Mouse (Mus musculus) liver, embryonic 15.5 days (tissue): ENCODE results near the gene Zfp511. TPM values are rescaled to one million over a fixed set of nuclear protein-coding genes. Genes with fewer than 3 reads are reported as not detected.

Experiments used
- ATAC-seq: fragments of 200-750 bp; cut with Nextera tagmentation; 2 replicates; pipeline ENCODE4 v1.8.0; 2017; ENCODE audit warnings: moderate number of reproducible peaks, mild to moderate bottlenecking, moderate library complexity; ENCODE audit not compliant: insufficient read depth
- H3K27ac ChIP-seq: fragments of 300-500 bp; sonication (generic); replicated peaks from 2 replicates; pipeline ENCODE4 v1.5.1; 2015; ENCODE audit warnings: mild to moderate bottlenecking, inconsistent platforms
- H3K27me3 ChIP-seq: fragments of 300-500 bp; sonication (generic); 2 replicates; pipeline ENCODE4 v1.6.1; 2015; ENCODE audit warnings: mild to moderate bottlenecking, inconsistent platforms
- H3K36me3 ChIP-seq: fragments of 300-500 bp; sonication (generic); replicated peaks from 2 replicates; pipeline ENCODE4 v1.6.1; 2015; ENCODE audit warnings: moderate library complexity, mild to moderate bottlenecking, inconsistent platforms
- H3K4me1 ChIP-seq: fragments of 300-500 bp; sonication (generic); replicated peaks from 2 replicates; pipeline ENCODE4 v1.6.1; 2015; ENCODE audit warnings: inconsistent platforms
- H3K4me2 ChIP-seq: fragments of 300-500 bp; sonication (generic); 2 replicates; pipeline ENCODE4 v1.6.1; 2015; ENCODE audit warnings: moderate library complexity, mild to moderate bottlenecking, inconsistent platforms
- H3K4me3 ChIP-seq: fragments of 300-500 bp; sonication (generic); replicated peaks from 2 replicates; pipeline ENCODE4 v1.5.1; 2015; ENCODE audit warnings: mild to moderate bottlenecking, inconsistent platforms
- H3K9ac ChIP-seq: fragments of 300-500 bp; sonication (generic); 2 replicates; pipeline ENCODE4 v1.6.1; 2015; ENCODE audit warnings: moderate library complexity, mild to moderate bottlenecking, inconsistent platforms
- H3K9me3 ChIP-seq: fragments of 300-500 bp; sonication (generic); replicated peaks from 2 replicates; pipeline ENCODE4 v1.6.1; 2016; ENCODE audit warnings: inconsistent platforms
- WGBS: fragments of 180-500 bp; shearing (Covaris S2); methylation state at CpG from one replicate; pipeline ENCODE4 v1.1.7; 2015; ENCODE audit warnings: mixed read lengths; ENCODE audit not compliant: insufficient replicate concordance; 5-methylcytosine and 5-hydroxymethylcytosine counted together
- microRNA-seq: library from miRNA; unstranded; fragments of <30 nt; microRNA quantifications from one replicate; pipeline ENCODE4, GENCODE M21; 2016
- polyA plus RNA-seq: library from polyadenylated mRNA; unstranded; fragments of >200 nt; fragmentation: Nextera tagmentation; extraction: Ambion mirVana; gene quantifications from 2 replicates; pipeline ENCODE4 v1.2.1, GENCODE M21; 2015

Zfp511 gene
- polyA plus RNA-seq, 1 experiment from 2014 or later: 17.4 TPM

GRCm38 (mm10) chr7:140067397-140067796, 31.2 kb downstream of the Zfp511 start:
- Histone ChIP-seq H3K27me3 (peaks cover 54% of the 10 kb centered on the region), H3K4me1 (no peaks in the 10 kb centered on the region), H3K4me2 (no peak overlapping the region), H3K9ac (no peak overlapping the region), H3K27ac (no peak overlapping the region), H3K9me3 (no peaks in the 10 kb centered on the region), H3K4me3 (no peak overlapping the region), H3K36me3 (no peaks in the 10 kb centered on the region)
- ATAC-seq: no peak
- 38% methylated on average over 6 of the region's 6 CpGs for WGBS

GRCm38 (mm10) chr7:140070042-140070711, 34.0 kb downstream of the Zfp511 start:
- H3K27me3 ChIP-seq: peaks cover 32% of the 10 kb centered on the region
- no peaks in the 10 kb centered on the region for H3K36me3 ChIP-seq
- WGBS: 27% methylated on average over 39 of the region's 39 CpGs
- H3K27ac ChIP-seq: no peak overlapping the region
- peak overlapping the region; percentile 29 for H3K4me3 ChIP-seq
- H3K4me1 ChIP-seq: no peaks in the 10 kb centered on the region
- peak overlapping the region; percentile 50 for H3K4me2 ChIP-seq
- no peak overlapping the region for H3K9ac ChIP-seq
- no peaks in the 10 kb centered on the region for H3K9me3 ChIP-seq
- no peak for ATAC-seq

- ATAC-seq: no peak
- Histone ChIP-seq H3K4me2 (no peak overlapping the region), H3K36me3 (no peaks in the 10 kb centered on the region), H3K9me3 (no peaks in the 10 kb centered on the region), H3K27ac (no peak overlapping the region), H3K4me1 (no peaks in the 10 kb centered on the region), H3K4me3 (no peak overlapping the region), H3K27me3 (peaks cover 43% of the 10 kb centered on the region), H3K9ac (no peak overlapping the region)
- WGBS: 50% methylated on average over 6 of the region's 6 CpGs
Measured at GRCm38 (mm10) chr7:140077698-140078097, 41.5 kb downstream of the Zfp511 start.

GRCm38 (mm10) chr7:140078711-140079110, 42.5 kb downstream of the Zfp511 start:
- no peaks in the 10 kb centered on the region for H3K36me3 ChIP-seq
- no peak overlapping the region for H3K27ac ChIP-seq
- ATAC-seq: no peak
- H3K27me3 ChIP-seq: peaks cover 46% of the 10 kb centered on the region
- H3K4me3 ChIP-seq: no peak overlapping the region
- 5% methylated on average over 5 of the region's 5 CpGs for WGBS
- no peaks in the 10 kb centered on the region for H3K4me1 ChIP-seq
- H3K9ac ChIP-seq: no peak overlapping the region
- H3K4me2 ChIP-seq: no peak overlapping the region
- no peaks in the 10 kb centered on the region for H3K9me3 ChIP-seq

- no peak overlapping the region for H3K4me2 ChIP-seq
- H3K27ac ChIP-seq: no peak overlapping the region
- no peaks in the 10 kb centered on the region for H3K36me3 ChIP-seq
- H3K27me3 ChIP-seq: peaks cover 48% of the 10 kb centered on the region
- H3K9ac ChIP-seq: no peak overlapping the region
- 6% methylated on average over 24 of the region's 24 CpGs for WGBS
- no peaks in the 10 kb centered on the region for H3K9me3 ChIP-seq
- no peak for ATAC-seq
- no peaks in the 10 kb centered on the region for H3K4me1 ChIP-seq
- no peak overlapping the region for H3K4me3 ChIP-seq
Measured at GRCm38 (mm10) chr7:140080503-140081156, 44.4 kb downstream of the Zfp511 start.

GRCm38 (mm10) chr7:140081408-140082241, 45.4 kb downstream of the Zfp511 start:
- no peaks in the 10 kb centered on the region for H3K4me1 ChIP-seq
- no peaks in the 10 kb centered on the region for H3K36me3 ChIP-seq
- no peak overlapping the region for H3K4me3 ChIP-seq
- 21% methylated on average over 20 of the region's 20 CpGs for WGBS
- H3K9me3 ChIP-seq: no peaks in the 10 kb centered on the region
- H3K4me2 ChIP-seq: no peak overlapping the region
- no peak overlapping the region for H3K9ac ChIP-seq
- no peak for ATAC-seq
- no peak overlapping the region for H3K27ac ChIP-seq
- H3K27me3 ChIP-seq: peaks cover 48% of the 10 kb centered on the region

GRCm38 (mm10) chr7:140082242-140082678, 46.1 kb downstream of the Zfp511 start, which contains the start of gene Caly:
Caly (minus strand) TSS chr7:140082548.
- H3K27me3 ChIP-seq: peaks cover 48% of the 10 kb centered on the region
- H3K36me3 ChIP-seq: no peaks in the 10 kb centered on the region
- WGBS: 5% methylated on average over 18 of the region's 18 CpGs
- no peak for ATAC-seq
- H3K4me2 ChIP-seq: no peak within 1 kb of the TSS
- no peak within 1 kb of the TSS for H3K27ac ChIP-seq
- H3K4me3 ChIP-seq: no peak within 1 kb of the TSS
- no peak within 1 kb of the TSS for H3K9ac ChIP-seq
- no peaks in the 10 kb centered on the region for H3K4me1 ChIP-seq
- H3K9me3 ChIP-seq: no peaks in the 10 kb centered on the region

Small RNA genes within 50 kb of the gene (microRNA-seq; reads per million reads assigned to microRNA genes)
- not detected for gene Mir7062

Other genes starting within 250 kb of the Zfp511 start
- gene Adgra1, start 202.2 kb upstream of the Zfp511 start, polyA plus RNA-seq: not detected in 2 replicates
- gene Kndc1, start 141.7 kb upstream of the Zfp511 start, polyA plus RNA-seq: not detected in 2 replicates
- not detected in 2 replicates for gene Utf1, start 92.6 kb upstream of the Zfp511 start, polyA plus RNA-seq
- not detected in 2 replicates for gene 6430531B16Rik, start 57.6 kb upstream of the Zfp511 start, polyA plus RNA-seq
- gene Adam8, start 43.8 kb upstream of the Zfp511 start, polyA plus RNA-seq: 1.1 and 1.3 TPM in 2 replicates
- gene Tubgcp2, start 278 bp downstream of the Zfp511 start, polyA plus RNA-seq: 21.4 and 23.2 TPM in 2 replicates
- not detected in 2 replicates for gene Msx3, start 12.7 kb downstream of the Zfp511 start, polyA plus RNA-seq
- not detected in 2 replicates for gene Caly, start 46.2 kb downstream of the Zfp511 start, polyA plus RNA-seq
- gene Prap1, start 57.0 kb downstream of the Zfp511 start, polyA plus RNA-seq: 0.74 and 0.79 TPM in 2 replicates
- 8.0 and 8.7 TPM in 2 replicates for gene Fuom, start 66.0 kb downstream of the Zfp511 start, polyA plus RNA-seq
- gene Paox, start 79.4 kb downstream of the Zfp511 start, polyA plus RNA-seq: 10.1 and 11.0 TPM in 2 replicates
- 104 and 111 TPM in 2 replicates for gene Echs1, start 80.1 kb downstream of the Zfp511 start, polyA plus RNA-seq
- gene Mtg1, start 101.2 kb downstream of the Zfp511 start, polyA plus RNA-seq: 15.4 and 17.0 TPM in 2 replicates
- gene Sprn, start 118.5 kb downstream of the Zfp511 start, polyA plus RNA-seq: 0.08 TPM in 1 of 2 replicates, not detected in the other
- gene Olfr522, start 128.4 kb downstream of the Zfp511 start, polyA plus RNA-seq: not detected in 2 replicates
- not detected in 2 replicates for gene Olfr523, start 136.8 kb downstream of the Zfp511 start, polyA plus RNA-seq
- not detected in 2 replicates for gene Olfr524, start 169.6 kb downstream of the Zfp511 start, polyA plus RNA-seq
- 0.05 TPM in 1 of 2 replicates, not detected in the other for gene Cd163l1, start 181.9 kb downstream of the Zfp511 start, polyA plus RNA-seq
- not detected in 2 replicates for gene 5830411N06Rik, start 210.9 kb downstream of the Zfp511 start, polyA plus RNA-seq